Mouse (Mus musculus) liver, adult 2 months (tissue): ENCODE results near the gene Ebf1. TPM values are rescaled to one million over a fixed set of nuclear protein-coding genes. Genes with fewer than 3 reads are reported as not detected.

Experiments used
- DNase-seq: peaks from one replicate; pipeline ENCODE4 v3.0.0-alpha.2; 2011; ENCODE audit warnings: low read depth, low spot score; ENCODE audit errors: extremely low read depth
- H3K27ac ChIP-seq: fragments of 200-500 bp; replicated peaks from 2 replicates; pipeline ENCODE4 v1.5.1; 2012; ENCODE audit warnings: low read depth, mild to moderate bottlenecking, control low read depth, inconsistent platforms, low read length; ENCODE audit not compliant: insufficient read depth
- H3K27me3 ChIP-seq: fragments of 200-500 bp; 2 replicates; pipeline ENCODE4 v1.6.1; 2012; ENCODE audit warnings: mild to moderate bottlenecking, moderate library complexity, low read length, inconsistent platforms; ENCODE audit not compliant: control insufficient read depth, insufficient read depth
- H3K36me3 ChIP-seq: fragments of 200-500 bp; 2 replicates; pipeline ENCODE4 v1.6.1; 2012; ENCODE audit warnings: low read length, inconsistent platforms; ENCODE audit not compliant: control insufficient read depth, insufficient read depth
- H3K4me1 ChIP-seq: fragments of 200-500 bp; 2 replicates; pipeline ENCODE4 v1.6.1; 2011; ENCODE audit warnings: low read length; ENCODE audit not compliant: control insufficient read depth, insufficient read depth
- H3K4me3 ChIP-seq: fragments of 200-500 bp; 2 replicates; pipeline ENCODE4 v1.5.1; 2011; ENCODE audit warnings: low read depth, mild to moderate bottlenecking, control low read depth, low read length, moderate library complexity; ENCODE audit not compliant: insufficient read depth
- H3K79me2 ChIP-seq: fragments of 200-500 bp; 2 replicates; pipeline ENCODE4 v1.6.1; 2012; ENCODE audit warnings: inconsistent platforms, mild to moderate bottlenecking, low read length, moderate library complexity; ENCODE audit not compliant: control insufficient read depth, insufficient read depth
- H3K9ac ChIP-seq: fragments of 200-500 bp; 2 replicates; pipeline ENCODE4 v1.6.1; 2012; ENCODE audit warnings: low read depth, mild to moderate bottlenecking, control low read depth, inconsistent platforms, low read length
- CTCF ChIP-seq: fragments of 200-500 bp; IDR thresholded peaks from 2 replicates; pipeline ENCODE4 v1.5.1; 2011; ENCODE audit warnings: low read depth, low read length, control low read depth
- POLR2A ChIP-seq: fragments of 200-500 bp; IDR thresholded peaks from 2 replicates; pipeline ENCODE4 v1.6.1; 2011; ENCODE audit warnings: low read length, control low read depth; ENCODE audit not compliant: insufficient read depth; ENCODE audit errors: extremely low read depth
- WGBS: fragments of 180-500 bp; shearing (Covaris S2); methylation state at CpG from one replicate; pipeline ENCODE4 v1.1.7; 2018; 5-methylcytosine and 5-hydroxymethylcytosine counted together
- polyA plus RNA-seq: library from polyadenylated mRNA; depleted of rRNA; stranded (reverse); fragments of >200 nt; gene quantifications from 2 replicates; pipeline ENCODE4 v1.2.3, GENCODE M21; 2012; rRNA removed
- total RNA-seq: library from RNA; depleted of rRNA; stranded (reverse); fragments of >200 nt; gene quantifications from 2 replicates; pipeline ENCODE4 v1.2.3, GENCODE M21; 2014; rRNA removed

Gene Ebf1
- total and polyA plus RNA-seq, 2 experiments, result 0.23 to 0.37 TPM

GRCm38 (mm10) chr11:45055744-45056610, 438.9 kb downstream of the Ebf1 start:
- DNase-seq, result no peak
- Histone ChIP-seq H3K9ac (no peak overlapping the region), H3K27ac (no peak overlapping the region), H3K79me2 (no peaks in the 10 kb centered on the region), H3K27me3 (no peaks in the 10 kb centered on the region), H3K4me1 (no peaks in the 10 kb centered on the region), H3K36me3 (no peaks in the 10 kb centered on the region), H3K4me3 (no peak overlapping the region)
- TF ChIP-seq CTCF (no peak), POLR2A (no peak)
- WGBS, result 92% methylated on average over 7 of the region's 7 CpGs

Other genes with a start within 250 kb of the Ebf1 start
- gene Il12b, start 217.3 kb upstream of the Ebf1 start, total RNA-seq, result not detected in 2 replicates
- gene Il12b, start 217.3 kb upstream of the Ebf1 start, polyA plus RNA-seq, result not detected in 2 replicates
- 29.9 and 35.0 TPM in 2 replicates for gene Ublcp1, start 146.8 kb upstream of the Ebf1 start, total RNA-seq
- gene Ublcp1, start 146.8 kb upstream of the Ebf1 start, polyA plus RNA-seq, result 6.2 and 6.7 TPM in 2 replicates
- 18.0 and 24.0 TPM in 2 replicates for gene Rnf145, start 98.4 kb upstream of the Ebf1 start, total RNA-seq
- gene Rnf145, start 98.4 kb upstream of the Ebf1 start, polyA plus RNA-seq, result 9.1 and 17.0 TPM in 2 replicates